Mouse (Mus musculus) lung, adult 18-20 months (tissue): ENCODE measurements around the gene Polr2l.
A peak's percentile ranks its signal among the peaks of the same experiment; 100 is the strongest.
"Not testable (repeated sequence)": the region's sequence is repeated elsewhere in the genome, so short reads cannot be mapped to it uniquely, and the experiment has no call there.

Source experiments
- DNase-seq, 2 experiments: peaks; one replicate each; pipeline ENCODE4 v3.0.0; 2022; ENCODE audit warnings: mixed read lengths in 2 of 2

Polr2l gene

GRCm38 (mm10) chr7:141447110-141447991 lies 27.6 kb downstream of the Polr2l start, which contains the start of gene Rplp2:
TSS of gene Rplp2 (plus strand) at chr7:141447370.
- DNase-seq, result peak; percentile 93 to 95

GRCm38 (mm10) chr7:141446374-141446773 lies 28.6 kb downstream of the Polr2l start:
- DNase-seq, result not testable (repeated sequence)

GRCm38 (mm10) chr7:141443828-141444237 lies 31.1 kb downstream of the Polr2l start, which contains the start of gene Pidd1:
TSS of gene Pidd1 (minus strand) at chr7:141444025.
- DNase-seq, result peak; percentile 73 to 82

DNA sequence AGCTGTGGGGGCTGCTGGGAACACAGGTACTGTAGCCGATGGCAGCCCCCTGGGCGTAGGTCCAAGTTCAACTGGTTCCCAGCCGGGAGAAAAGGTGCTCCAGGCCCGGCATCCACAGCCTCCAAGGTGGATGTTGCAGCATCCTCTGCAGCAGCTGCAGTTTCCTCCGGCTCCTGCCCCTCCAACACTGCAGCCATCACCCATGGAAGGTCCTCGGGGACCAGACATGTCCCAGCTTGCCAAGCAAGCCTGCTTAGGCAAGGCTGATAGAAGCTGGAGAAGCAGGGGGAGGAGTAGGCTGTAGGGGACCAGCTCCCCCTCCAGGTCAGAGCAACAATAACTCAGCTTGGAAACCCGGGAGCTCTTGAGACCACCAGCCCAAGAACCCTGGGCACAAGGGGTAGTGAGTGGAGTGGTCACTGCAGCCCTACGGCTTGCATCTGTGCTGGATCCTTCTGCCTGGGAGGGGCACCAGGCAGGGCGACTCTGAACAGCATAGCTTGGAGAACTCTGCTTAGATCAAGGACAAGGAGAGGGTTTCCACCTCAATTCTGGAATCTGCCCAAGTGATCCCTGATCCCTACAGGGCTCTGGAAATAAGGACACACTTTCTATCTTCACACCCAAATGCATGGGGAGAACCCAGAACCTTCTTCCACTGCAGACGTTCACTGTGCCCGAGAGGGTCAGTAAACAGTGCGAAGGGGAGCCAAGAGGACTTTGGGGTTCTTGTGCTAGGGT lies 31.7 kb downstream of the Polr2l start:
- DNase-seq, result no peak

DNA sequence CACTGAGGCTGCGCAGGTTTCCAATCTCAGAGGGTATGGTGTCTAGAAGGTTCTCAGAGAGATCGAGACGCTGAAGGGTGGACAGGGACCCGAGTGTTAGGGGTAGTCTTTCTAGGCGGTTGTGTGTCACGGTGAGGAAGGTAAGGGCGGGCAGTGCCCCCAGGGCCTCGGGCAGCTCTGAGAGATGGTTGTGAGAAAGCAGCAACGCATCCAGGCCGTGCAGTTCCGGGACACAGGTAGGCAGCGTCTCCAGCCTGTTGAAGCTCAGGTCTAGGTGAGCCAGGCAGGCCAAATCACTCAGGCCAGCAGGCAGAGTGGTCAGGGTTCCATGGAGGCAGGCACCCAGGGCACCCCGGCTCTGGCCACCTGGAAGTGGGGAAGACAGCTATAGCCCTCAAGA lies 32.7 kb downstream of the Polr2l start:
- DNase-seq, result no peak

GRCm38 (mm10) chr7:141441460-141441859 lies 33.5 kb downstream of the Polr2l start:
- DNase-seq, result no peak

DNA sequence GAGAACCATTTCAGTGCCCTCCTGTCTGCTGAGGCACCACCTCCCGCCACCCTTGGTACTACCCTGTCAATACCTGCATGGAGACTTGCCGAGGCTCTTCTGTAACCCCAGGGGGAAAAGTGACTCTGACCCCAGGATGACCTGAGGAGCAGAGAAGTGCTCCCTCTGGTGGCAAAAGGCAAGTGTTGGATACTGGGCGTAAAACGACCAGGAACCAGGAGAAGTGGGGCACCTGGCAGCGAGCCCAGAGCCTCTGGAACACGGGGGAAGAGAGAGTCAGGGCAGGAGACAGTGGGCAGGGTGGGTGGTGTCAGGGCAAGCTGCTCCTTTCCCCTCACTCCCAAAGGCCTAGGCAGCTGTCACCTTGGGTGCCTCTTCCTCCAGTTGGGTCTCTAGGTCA lies 34.3 kb downstream of the Polr2l start:
- peak; percentile 54 to 76 for DNase-seq

DNA sequence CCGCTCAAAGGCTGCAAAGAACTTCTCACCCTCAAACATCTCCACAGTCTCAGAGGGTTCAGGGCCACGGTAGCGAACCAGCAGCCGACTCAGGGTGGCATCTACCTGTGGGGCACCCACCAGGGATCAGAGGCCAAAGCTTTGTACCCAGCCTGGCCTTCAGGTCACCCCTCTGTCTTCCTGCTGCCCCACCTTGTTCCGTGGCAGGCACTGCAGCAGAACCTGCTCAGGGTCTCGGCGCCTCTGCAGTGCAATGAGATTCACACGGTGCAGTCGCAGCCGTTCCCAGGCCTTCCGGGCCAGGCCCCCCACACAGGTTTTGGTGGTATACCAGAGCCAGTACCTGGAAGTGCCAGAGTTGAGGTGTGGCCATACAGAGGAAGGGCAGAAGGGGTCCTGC lies 35.1 kb downstream of the Polr2l start:
- DNase-seq, result no peak

DNA sequence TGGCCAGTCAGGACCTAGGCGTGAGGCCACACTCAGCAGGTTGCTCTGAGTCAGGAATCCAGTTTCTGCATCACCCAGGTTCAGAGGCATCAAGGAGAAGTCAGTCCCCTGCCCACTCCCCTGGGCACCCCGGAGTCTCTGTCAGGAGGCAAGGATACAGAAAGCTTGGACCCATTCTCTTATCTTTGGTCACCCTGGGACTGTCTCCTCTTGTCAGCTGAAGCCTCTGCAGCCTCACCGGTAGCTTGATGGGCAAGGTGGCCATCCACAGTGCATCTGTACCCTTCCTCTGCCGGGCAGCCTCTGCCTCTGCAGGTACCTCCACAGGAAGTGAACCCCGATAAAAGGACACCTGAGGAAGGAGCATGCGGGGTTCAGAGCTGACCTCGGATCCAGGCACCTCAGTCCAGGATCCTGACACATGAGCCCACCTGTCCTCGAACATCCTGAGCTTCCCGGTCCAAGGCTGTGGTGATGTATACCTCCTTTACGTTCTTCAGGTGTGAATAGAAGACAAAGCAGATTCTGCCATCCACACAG lies 35.7 kb downstream of the Polr2l start:
- no peak for DNase-seq

DNA sequence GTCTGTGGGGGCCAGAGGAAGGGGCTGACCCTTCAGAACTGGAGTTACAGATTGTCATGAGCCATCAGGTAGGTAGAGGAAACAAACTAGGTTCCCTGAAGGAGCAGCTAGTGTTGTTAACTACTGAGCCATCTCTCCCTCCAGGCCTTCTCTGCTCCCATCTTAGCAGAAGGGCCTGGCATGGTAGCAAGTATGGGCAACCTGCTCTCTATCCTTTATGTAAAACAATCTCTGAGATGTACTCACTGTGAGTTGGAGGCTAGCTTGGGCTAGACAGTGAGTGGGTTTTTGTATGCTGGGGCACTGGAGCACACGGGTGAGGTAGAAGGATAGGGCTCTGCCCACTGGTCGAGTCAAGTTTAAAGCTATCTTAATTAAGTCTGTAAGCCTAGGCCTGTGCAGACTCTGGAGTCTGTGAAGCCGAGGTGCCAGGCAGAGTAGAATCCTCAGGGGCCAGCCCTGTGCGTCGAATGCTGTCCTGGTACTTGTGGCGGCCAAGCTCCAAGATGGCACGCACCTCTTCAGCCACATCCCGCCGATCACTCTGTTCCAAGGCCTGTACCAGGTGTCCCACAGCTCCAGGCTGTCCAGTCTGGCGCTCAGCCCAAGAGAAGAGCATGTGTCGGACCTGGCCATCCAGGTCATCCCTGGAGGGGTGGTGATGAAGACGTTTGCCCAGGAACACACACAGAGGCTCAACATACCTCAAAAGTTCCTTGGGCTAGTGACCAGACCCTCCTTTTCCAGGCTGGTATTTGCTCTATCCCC lies 36.5 kb downstream of the Polr2l start:
- DNase-seq, result no peak

GRCm38 (mm10) chr7:141437178-141438120 lies 37.5 kb downstream of the Polr2l start, which contains the start of gene Slc25a22:
TSS of gene Slc25a22 (minus strand) at chr7:141437892.
- peak; percentile 77 to 81 for DNase-seq

DNA sequence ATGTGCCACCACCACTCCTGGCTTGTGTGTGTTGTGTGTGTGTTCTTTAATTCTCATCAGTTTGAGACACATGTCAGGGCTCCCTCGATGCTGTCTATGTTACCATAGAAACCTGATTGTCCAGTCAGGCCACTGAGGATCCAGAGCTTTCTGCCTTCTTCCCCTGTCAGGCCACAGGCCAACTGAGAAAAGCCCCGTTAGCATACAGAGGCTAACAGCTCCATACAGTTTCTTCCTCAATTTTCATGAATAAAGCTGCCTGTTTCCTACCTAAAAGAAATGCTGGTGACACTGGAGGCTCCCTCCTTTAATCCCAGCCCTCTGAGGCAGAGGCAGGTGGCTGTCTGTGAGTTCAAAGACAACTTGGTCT lies 38.4 kb downstream of the Polr2l start:
- no peak for DNase-seq

DNA sequence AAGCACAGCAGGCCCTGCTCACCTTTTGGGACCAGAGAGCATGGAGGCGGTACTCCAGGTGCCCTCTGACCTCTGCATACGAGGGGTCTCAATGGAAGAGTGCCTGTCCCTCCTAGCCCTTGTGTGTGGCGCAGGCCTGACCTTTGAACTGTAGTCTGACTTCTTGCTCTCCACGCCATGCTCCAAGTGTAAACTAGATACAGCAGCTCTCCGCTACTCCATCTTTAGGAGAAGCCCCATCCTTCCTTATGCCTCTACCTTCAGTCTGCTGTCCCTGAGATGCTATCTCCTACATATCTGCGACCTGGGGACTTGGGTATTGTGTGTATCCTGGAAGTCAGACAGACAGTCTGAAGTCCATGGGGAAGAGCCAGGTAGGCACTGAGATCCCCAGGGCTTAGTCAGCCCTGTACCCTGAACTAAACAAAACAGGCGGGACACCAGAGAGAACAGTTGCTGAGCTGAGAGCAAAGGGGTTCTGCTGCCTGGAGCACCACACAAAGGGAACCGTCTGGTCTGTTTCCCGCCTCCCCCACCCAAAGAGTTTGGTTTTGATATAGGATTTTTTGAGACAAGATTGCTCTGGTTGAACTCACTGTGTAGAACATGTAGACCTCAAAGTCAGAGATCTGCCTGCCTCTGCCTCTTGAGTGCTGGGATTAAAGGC lies 38.9 kb downstream of the Polr2l start:
- no peak for DNase-seq

- peak; percentile 64 to 71 for DNase-seq
Measured at GRCm38 (mm10) chr7:141435129-141435855, 39.6 kb downstream of the Polr2l start.

DNA sequence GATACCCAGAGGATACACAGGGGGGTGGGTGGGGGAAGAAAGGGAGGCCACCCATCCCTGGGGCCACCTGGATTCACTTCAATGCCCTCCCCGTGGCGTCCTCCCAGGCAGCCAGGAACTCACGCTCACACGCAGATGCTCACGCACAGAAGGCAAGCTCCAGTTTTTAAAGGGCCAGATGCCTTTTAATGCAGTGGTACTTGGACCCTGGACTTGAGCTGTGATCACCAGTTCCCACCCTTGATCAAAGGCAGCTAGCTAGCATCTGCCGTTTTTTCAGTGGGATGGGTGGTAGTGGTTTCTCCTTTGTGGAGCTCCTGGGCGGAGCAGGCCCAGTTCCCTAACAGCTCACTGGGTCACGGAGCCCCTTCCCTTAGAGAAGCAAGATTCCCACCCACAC lies 40.5 kb downstream of the Polr2l start:
- DNase-seq, result no peak

GRCm38 (mm10) chr7:141433517-141434400 lies 41.2 kb downstream of the Polr2l start:
- DNase-seq, result no peak

DNA sequence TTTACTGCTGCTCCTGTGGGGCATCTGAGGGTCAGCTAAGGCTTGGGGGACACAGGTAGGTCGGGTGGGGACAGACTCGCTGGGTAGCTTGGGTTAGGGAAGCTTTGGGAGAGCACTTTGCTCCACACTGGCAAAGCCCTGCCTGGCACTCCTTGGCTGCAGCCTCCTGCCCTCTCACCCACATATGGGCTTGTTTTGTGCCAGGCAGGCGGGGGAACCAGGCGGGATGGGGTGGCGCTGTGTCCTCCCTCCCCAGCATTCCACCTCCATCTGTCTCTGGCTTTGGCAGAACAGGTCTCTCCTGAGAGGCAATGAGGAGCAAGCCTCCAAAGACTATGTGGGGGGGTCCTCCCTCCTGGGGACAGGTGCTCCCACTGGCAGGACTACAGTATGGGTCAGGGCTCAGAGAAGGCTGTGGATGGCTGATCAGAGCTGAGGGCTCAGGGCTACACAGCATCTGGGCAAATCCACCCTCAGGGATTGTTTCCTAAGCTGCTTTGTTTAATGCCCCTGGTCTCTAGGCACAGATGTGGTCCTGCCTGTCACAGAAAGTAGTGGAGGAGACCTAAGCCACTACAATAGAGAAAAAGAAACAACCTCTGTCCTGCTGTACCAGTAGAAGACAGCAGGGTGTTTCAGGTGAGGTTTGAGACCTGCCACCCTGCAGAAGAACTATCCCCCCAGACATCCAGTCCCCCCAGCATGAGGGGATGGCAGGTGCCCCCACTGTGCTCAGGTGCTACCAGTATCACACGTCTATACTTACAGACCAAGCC lies 42.0 kb downstream of the Polr2l start:
- DNase-seq, result no peak

DNA sequence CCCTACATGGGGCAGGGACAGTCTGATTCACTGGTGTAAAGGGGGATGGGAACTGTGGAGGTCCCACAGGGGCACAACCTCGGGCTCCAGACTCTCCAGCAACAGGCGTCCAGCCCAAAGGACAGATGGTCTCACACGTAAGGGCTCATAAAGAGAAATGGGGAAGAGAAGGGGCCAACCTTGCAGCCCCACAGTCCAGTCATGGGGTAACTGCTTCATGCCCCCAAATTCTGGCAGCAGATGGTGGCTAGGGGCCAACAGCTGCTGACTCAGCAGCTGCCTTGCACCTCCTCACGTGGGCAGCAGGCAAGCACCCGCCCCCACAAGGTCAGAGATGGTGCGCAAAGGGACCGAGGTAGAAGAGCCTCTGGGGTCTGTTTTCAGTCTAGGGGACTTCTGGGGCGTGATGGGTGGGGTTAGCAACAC lies 42.7 kb downstream of the Polr2l start:
- no peak for DNase-seq
